Mouse (Mus musculus) brain, adult 2 months (tissue): ENCODE measurements at regions not wholly inside any gene's neighbourhood (a gene's known extent, or its start where the extent isn't known, plus 50 kb on each side); places are given as distances from the start of the nearest gene placed in this dataset.

Experiments
- DNase-seq: peaks from one replicate; pipeline ENCODE4 v3.0.0; 2011; ENCODE audit warnings: low read depth, low spot score

GRCm38 (mm10) chr13:45275391-45275790, 114.2 kb upstream of the Mylip start:
- no peak for DNase-seq

GRCm38 (mm10) chr13:45277842-45278416, 111.6 kb upstream of the Mylip start:
- no peak for DNase-seq

- no peak for DNase-seq
Observed at GRCm38 (mm10) chr13:45281106-45281505, 108.4 kb upstream of the Mylip start.

GRCm38 (mm10) chr13:45286651-45287050, 102.9 kb upstream of the Mylip start:
- DNase-seq: no peak

- DNase-seq: peak; percentile 52
Observed at GRCm38 (mm10) chr13:45287217-45287616, 102.3 kb upstream of the Mylip start.

- no peak for DNase-seq
Observed at GRCm38 (mm10) chr13:45289976-45290375, 99.6 kb upstream of the Mylip start.

GRCm38 (mm10) chr13:45294691-45295090, 94.9 kb upstream of the Mylip start:
- no peak for DNase-seq

GRCm38 (mm10) chr13:45300610-45301009, 88.9 kb upstream of the Mylip start:
- DNase-seq: no peak

GRCm38 (mm10) chr13:45301191-45301905, 88.2 kb upstream of the Mylip start:
- DNase-seq: peak; percentile 40

GRCm38 (mm10) chr13:45302796-45303195, 86.7 kb upstream of the Mylip start:
- DNase-seq: no peak

- no peak for DNase-seq
Observed at GRCm38 (mm10) chr13:45306177-45306576, 83.4 kb upstream of the Mylip start.

GRCm38 (mm10) chr13:45307226-45307625, 82.3 kb upstream of the Mylip start:
- no peak for DNase-seq

GRCm38 (mm10) chr13:45319646-45320045, 69.9 kb upstream of the Mylip start:
- DNase-seq: no peak

- peak; percentile 79 for DNase-seq
Observed at GRCm38 (mm10) chr13:45325736-45326293, 63.7 kb upstream of the Mylip start.

GRCm38 (mm10) chr13:45326751-45327150, 62.8 kb upstream of the Mylip start:
- no peak for DNase-seq

- DNase-seq: no peak
Observed at GRCm38 (mm10) chr13:45330561-45330960, 59.0 kb upstream of the Mylip start.

GRCm38 (mm10) chr13:45332031-45332430, 57.5 kb upstream of the Mylip start:
- DNase-seq: no peak

GRCm38 (mm10) chr13:45333634-45334033, 55.9 kb upstream of the Mylip start:
- DNase-seq: no peak
